Mouse (Mus musculus) CH12.LX (cell line): ENCODE data around the gene Bivm.

Experiments used
- GABPA ChIP-seq: IDR thresholded peaks from 2 replicates; pipeline ENCODE4 v1.6.1; 2012; ENCODE audit warnings: low read depth, low read length, improper control_type of control experiment, inconsistent platforms; ENCODE audit not compliant: insufficient replicate concordance
- MAFK ChIP-seq: IDR thresholded peaks from 2 replicates; pipeline ENCODE4 v1.6.1; 2011; ENCODE audit warnings: low read length, improper control_type of control experiment; ENCODE audit not compliant: insufficient replicate concordance
- MAX ChIP-seq: IDR thresholded peaks from 2 replicates; pipeline ENCODE4 v1.6.1; 2011; ENCODE audit warnings: low read length, improper control_type of control experiment
- POLR2A ChIP-seq: IDR thresholded peaks from 2 replicates; pipeline ENCODE4 v1.6.1; 2011; ENCODE audit warnings: low read depth, mild to moderate bottlenecking, improper control_type of control experiment, low read length
- POLR2AphosphoS2 ChIP-seq: IDR thresholded peaks from 2 replicates; pipeline ENCODE4 v1.6.1; 2011; ENCODE audit warnings: low read depth, low read length, improper control_type of control experiment
- UBTF ChIP-seq: IDR thresholded peaks from 2 replicates; pipeline ENCODE4 v1.6.1; 2012; ENCODE audit warnings: low read depth, mild to moderate bottlenecking, inconsistent platforms, low read length, improper control_type of control experiment, moderate library complexity

- TF ChIP-seq POLR2A = no peak
- TF ChIP-seq MAFK = no peak
- TF ChIP-seq MAX = no peak
- TF ChIP-seq UBTF = no peak
- no peak for TF ChIP-seq GABPA
- no peak for TF ChIP-seq POLR2AphosphoS2
These were observed 680 bp downstream of the Bivm start for GRCm38 (mm10) chr1:44119201-44120073.
